Comparison of ENCODE assay signal across 15 mouse cellular contexts in genomic region chr10:12983516-12983915, GRCm38 (mm10).
"Had no signal": no experiment of that assay in that cellular context is flagged by ENCODE, and none has a peak within 500 bp of the region (broad histone marks: within the 10 kb centered on the region; RNA-seq: fewer than 3 reads in every experiment).

No protein-coding gene starts in this region.

- H3K27ac ChIP-seq: midbrain, embryonic 10.5 days; midbrain, embryonic 12.5 days; neural tube, embryonic 12.5 days; stomach, embryonic 15.5 days; stomach, postnatal 0 days had no signal

- DNase-seq: lung, adult 18-20 months; lung, embryonic 14.5 days; lung, postnatal 10 days; lung, postnatal 4 days; midbrain, embryonic 14.5 days; right cerebral cortex, postnatal 14 days; thymus, adult 2 months; thymus, postnatal 25 days; thymus, postnatal 4 days had no signal

- H3K4me1 ChIP-seq: neural tube, embryonic 12.5 days; stomach, embryonic 15.5 days had no signal

- H3K27me3 ChIP-seq: megakaryocyte, embryonic 14.5 days; midbrain, embryonic 12.5 days; neural tube, embryonic 12.5 days; stomach, embryonic 15.5 days had no signal

- H3K4me2 ChIP-seq: lung, embryonic 14.5 days; midbrain, embryonic 12.5 days; neural tube, embryonic 12.5 days; stomach, embryonic 15.5 days had no signal

- H3K36me3 ChIP-seq: midbrain, embryonic 10.5 days; midbrain, embryonic 12.5 days; neural tube, embryonic 12.5 days; stomach, embryonic 15.5 days had no signal

- H3K9ac ChIP-seq: lung, embryonic 14.5 days; midbrain, embryonic 12.5 days; neural tube, embryonic 12.5 days; stomach, embryonic 15.5 days had no signal

- H3K4me3 ChIP-seq: midbrain, embryonic 10.5 days; midbrain, embryonic 12.5 days; neural tube, embryonic 12.5 days; stomach, embryonic 15.5 days had no signal

- H3K9me3 ChIP-seq: megakaryocyte, embryonic 14.5 days; midbrain, embryonic 10.5 days; midbrain, embryonic 12.5 days; neural tube, embryonic 12.5 days; stomach, embryonic 15.5 days had no signal
